Mouse (Mus musculus) heart, postnatal 25 days (tissue): ENCODE data around the gene Wnt7b. TPM values are rescaled to one million over a fixed set of nuclear protein-coding genes. Genes with fewer than 3 reads are reported as not detected.

ENCODE experiments used
- DNase-seq: peaks from one replicate; pipeline ENCODE4 v3.0.0; 2022; ENCODE audit warnings: low spot score
- intact Hi-C: fragments of 180-260 bp; cut with DNase I; formaldehyde crosslinking; loops from one replicate; pipeline ENCODE4 v1.15.1; 2025
- total RNA-seq, 2 experiments: library from RNA; stranded (reverse); gene quantifications; 2 replicates each; pipeline ENCODE4 v1.2.3; 2021

The Wnt7b gene
- total RNA-seq, 2 experiments from 2014 or later: 0.13 to 0.17 TPM

DNA sequence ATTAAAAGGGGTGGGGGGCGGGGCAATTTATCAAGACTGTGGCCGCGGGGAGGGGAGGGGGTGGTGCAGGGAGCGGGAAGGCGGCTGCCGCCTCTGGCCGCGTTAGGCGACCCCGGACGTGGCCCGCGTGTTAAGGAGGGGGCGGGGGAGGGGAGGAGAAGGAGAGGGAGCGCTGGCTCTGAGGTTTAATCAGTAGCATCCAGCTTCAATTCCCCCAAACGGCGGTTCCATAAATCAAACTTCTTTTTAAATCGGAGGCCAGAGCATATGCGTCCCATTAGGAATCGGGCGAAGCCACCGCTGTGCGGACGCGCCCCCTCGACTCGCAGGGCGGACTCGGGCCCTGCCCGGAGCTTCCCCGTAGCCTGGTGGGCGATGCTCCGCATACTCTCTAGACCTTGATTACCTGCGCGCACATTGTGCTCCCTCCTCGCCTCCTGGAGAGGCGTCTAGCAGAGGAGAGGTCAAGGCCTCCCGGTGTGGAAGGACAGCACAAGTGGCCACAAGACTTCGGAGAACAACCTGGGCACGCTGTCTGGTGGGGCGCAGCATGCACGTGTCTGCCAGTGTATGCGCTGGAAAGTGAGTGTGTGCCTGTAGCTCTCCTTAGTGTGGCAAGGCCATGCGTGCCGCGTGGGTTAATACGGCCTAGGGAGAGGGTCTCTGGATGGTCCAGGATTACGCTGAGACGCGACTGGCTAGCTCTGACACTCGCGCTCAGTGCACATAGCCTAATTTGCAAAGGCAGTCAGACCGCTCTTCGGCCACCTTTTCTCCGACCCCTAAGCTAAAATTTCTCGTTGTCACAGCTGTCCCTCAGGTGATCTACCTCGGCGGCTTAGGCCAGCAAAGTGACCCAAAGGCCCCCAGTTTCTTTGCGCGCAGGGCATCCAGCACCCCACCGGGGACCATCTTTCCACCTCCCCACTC is 5.5 kb downstream of the Wnt7b start:
- intact Hi-C loops: no loop called here
- DNase-seq: no peak

- no peak for DNase-seq
- intact Hi-C loops: no loop called here
Measured at GRCm38 (mm10) chr15:85576110-85576509, 6.2 kb downstream of the Wnt7b start.

DNA sequence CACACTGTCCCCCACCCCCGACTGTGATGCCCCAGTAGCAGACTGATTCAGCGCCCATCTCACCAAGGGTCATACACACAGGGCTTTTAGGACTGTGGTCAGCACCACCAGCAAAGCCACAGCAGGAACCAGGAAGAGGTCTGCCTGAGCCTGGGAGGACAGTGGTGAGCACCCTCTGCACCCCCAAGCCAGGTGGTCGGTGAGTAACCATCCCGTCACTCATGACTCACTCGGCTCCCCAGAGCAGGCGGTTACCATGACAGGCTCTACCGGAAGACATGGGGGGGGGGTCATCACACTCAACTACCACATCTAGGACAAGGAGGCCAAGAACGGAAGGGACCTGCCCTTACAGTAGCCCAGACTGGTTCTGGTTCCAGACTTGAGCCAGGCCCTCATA is 7.7 kb downstream of the Wnt7b start:
- intact Hi-C loops: no loop called here
- no peak for DNase-seq

DNA sequence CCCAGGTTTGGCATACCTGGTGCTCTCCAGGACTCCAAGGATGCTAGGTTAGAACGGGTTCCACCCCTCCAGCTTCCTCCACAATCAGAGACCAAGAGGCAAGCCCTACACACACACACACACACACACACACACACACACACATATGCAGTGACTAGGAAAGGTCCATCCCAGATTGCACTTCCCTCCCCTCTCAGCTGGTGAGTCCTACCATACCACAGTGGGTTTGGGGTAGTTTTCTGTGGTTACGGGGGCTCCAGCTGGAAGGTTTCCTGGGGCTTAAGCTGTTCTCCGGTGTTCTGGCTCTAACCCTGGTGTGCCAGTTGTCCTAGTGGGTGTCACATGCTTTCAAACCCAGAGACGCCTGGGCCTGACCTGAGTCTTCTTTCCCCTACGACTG is 8.2 kb downstream of the Wnt7b start:
- DNase-seq: no peak
- intact Hi-C loops: no loop called here

- no peak for DNase-seq
- intact Hi-C loops: no loop called here
Measured at GRCm38 (mm10) chr15:85572619-85573254, 9.5 kb downstream of the Wnt7b start.

DNA sequence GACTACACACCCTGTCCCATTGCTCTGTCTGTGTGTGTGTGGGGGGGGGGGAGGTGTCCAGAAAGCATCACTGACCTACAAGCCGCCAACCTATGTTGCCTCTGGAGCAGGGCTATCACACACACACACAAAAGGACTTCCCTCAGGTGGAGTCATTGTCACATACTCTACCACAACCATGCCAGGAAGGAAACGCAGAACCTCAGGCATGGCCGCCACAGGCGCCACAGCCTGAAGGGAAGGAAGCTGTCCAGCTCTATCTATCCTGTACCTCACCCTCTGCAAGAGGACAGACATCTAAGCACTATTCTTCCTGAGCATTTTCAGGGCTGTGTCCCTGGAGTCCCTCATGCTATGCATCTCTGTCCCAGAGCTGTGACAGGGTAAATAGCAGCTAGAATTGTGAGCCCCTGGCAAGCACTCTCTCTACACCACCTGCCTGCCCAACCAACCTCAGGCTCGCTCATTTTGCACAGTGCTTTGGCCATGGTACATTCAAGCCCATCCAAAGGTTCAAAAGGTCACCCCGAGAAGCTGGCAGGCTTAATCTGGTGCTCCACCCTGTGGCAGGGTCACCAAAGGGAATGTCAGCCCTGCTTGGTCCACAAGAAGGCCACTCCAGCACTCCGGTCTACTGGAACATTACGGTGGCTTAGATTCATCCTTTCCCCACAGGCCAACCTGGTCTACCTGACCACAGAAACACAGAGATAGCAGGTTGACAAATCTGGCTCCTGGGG is 12.1 kb downstream of the Wnt7b start:
- intact Hi-C loops: no loop called here

GRCm38 (mm10) chr15:85569167-85569797 is 13.0 kb downstream of the Wnt7b start:
- DNase-seq: no peak
- intact Hi-C loops: no loop called here

More for the DNA sequence above, 12.1 kb downstream of the Wnt7b start:
- no peak for DNase-seq

GRCm38 (mm10) chr15:85568402-85568801 is 13.9 kb downstream of the Wnt7b start:
- DNase-seq: no peak
- intact Hi-C loops: no loop called here

GRCm38 (mm10) chr15:85564966-85565365 is 17.3 kb downstream of the Wnt7b start:
- intact Hi-C loops: no loop called here
- DNase-seq: no peak

- no peak for DNase-seq
- intact Hi-C loops: no loop called here
Measured at GRCm38 (mm10) chr15:85564034-85564769, 18.1 kb downstream of the Wnt7b start.

DNA sequence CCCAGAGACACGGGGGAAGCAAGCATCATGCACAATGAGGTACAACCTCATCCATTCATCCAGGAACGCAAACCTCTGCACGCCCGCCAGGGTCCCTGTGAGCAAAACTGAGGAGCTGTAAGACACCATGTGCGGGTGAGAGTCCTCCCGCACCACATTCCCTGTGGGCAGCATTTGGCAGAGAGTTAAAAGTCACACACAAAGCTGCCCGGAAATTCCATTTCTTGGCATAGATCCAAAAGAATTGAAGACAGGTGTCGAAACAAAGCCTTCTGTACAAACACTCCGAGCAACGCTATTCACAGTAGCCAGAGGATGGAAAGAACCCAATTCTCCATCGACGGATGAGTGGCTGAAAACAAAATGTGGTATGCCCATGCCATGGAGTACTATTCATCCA is 20.3 kb downstream of the Wnt7b start:
- no peak for DNase-seq
- intact Hi-C loops: no loop called here

- intact Hi-C loops: no loop called here
- no peak for DNase-seq
Measured at GRCm38 (mm10) chr15:85560830-85561229, 21.4 kb downstream of the Wnt7b start.

DNA sequence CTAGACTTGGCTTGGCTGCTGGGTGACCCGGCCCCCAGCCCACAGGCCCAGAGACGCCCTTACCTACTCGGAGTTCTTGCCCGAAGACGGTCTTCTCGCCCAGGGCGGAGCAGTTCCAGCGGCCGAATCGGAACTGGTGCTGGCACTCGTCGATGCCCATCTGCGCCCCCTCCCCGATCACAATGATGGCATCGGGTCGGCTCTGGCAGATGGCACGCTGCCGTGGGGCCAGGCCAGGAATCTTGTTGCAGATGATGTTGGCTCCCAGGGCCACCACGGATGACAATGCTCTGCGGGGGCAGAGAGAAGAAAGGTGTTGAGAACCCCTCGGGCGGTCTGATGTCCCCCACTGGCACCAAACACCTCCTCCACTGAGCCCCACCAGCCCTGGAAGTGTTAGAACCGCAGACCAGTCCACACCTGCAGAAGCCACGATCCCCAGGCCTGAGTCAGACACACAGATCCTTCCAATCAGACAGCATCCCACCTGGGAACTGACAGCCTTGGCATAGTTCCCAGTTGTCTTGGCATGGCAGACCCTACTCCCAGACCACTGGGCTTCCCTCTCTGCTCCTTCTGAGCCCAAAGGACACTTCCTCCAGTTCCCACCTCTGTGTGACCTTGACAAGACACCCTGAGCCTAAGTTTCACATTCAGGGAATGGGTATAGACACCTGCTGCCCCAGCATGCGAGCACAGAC is 23.3 kb downstream of the Wnt7b start:
- intact Hi-C loops: no loop called here
- no peak for DNase-seq

DNA sequence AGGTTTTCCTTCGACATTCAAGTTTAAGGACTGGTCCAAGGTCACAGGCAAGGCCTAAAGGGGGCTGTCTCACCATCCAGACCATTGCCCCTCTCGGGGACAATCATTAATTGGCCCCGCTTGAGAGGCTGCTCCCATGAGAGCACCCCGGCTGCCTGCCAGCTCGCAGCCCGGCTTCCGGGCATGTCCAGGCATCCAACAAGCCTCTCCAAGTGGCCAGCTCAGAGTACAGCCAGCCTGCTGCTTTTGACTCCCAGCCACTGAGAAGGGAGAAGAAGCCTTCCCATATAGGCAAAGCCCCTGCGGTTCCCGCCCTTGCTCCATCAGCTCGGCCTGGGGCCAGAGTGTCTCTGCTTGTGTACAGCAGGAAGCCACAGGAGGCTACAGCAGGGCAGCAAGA is 26.5 kb downstream of the Wnt7b start:
- intact Hi-C loops: no loop called here
- no peak for DNase-seq

DNA sequence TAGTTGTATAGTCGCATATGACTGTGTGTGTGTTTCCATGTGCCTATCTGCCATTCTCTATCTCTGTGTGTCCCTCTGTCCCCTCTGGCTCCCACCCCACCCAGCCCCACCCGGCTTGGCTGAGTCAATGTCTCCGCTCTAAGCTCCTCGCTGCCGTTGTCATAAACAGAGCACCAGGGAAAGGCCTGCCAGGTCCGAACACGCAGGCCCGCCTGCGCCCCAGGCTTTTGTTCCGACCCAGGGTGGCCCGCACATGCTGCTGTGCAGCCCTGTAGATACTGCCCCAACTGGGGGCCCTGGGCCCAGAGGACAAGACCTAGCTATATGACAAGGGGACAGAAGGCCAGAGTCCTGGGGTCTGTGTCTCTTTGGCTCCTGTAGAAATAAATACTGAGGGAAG is 28.9 kb downstream of the Wnt7b start:
- intact Hi-C loops: no loop called here
- no peak for DNase-seq

- no peak for DNase-seq
- intact Hi-C loops: no loop called here
Measured at GRCm38 (mm10) chr15:85546500-85546899, 35.8 kb downstream of the Wnt7b start.

- intact Hi-C loops: no loop called here
- DNase-seq: no peak
Measured at GRCm38 (mm10) chr15:85545369-85545768, 36.9 kb downstream of the Wnt7b start.

GRCm38 (mm10) chr15:85538170-85538569 is 44.1 kb downstream of the Wnt7b start:
- no peak for DNase-seq
- intact Hi-C loops: no loop called here

GRCm38 (mm10) chr15:85537151-85537550 is 45.1 kb downstream of the Wnt7b start:
- intact Hi-C loops: no loop called here

More at GRCm38 (mm10) chr15:85537151-85537550, 45.1 kb downstream of the Wnt7b start:
- DNase-seq: no peak
